Mouse (Mus musculus) spleen, adult 2 months (tissue): ENCODE data around the gene Adam1b.

ENCODE experiments used
- CTCF ChIP-seq: fragments of 200-500 bp; IDR thresholded peaks from 2 replicates; pipeline ENCODE4 v1.5.1; 2011; ENCODE audit warnings: mild to moderate bottlenecking, inconsistent platforms; ENCODE audit not compliant: insufficient read depth, insufficient read length, insufficient replicate concordance; ENCODE audit errors: extremely low read depth
- POLR2A ChIP-seq: fragments of 200-500 bp; IDR thresholded peaks from 2 replicates; pipeline ENCODE4 v1.6.1; 2011; ENCODE audit warnings: low read depth, low read length, inconsistent platforms

DNA sequence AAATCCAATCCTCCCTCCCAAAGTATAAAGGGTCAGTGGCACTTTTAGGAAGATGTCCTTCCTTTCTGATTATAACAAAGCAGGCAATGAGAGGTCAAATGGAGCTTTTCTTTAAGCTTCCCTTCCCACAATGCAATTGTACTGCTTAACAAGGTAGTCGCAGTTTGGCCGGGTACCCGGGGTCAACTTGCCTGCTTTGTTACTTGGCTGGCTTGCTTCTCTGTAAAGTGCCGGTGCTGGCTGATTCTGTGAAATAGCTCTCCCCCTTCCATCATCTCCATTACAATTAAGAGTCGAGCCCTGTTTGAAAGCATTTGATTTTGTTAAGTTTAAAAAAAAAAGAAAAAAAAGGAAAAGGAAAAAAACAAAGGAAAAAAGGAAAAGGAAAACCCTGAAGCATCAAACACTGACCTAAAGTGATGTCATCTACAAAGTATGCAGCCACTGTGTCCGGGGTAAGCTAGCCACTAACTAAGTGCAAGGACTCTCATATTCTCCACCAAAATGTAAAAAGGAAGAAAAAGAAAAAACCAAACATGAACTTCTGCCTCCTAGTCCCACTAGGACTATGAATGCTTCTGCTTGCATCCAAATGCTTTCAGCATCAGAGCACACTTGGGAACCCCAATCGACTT, 33.8 kb upstream of the Adam1b start:
- TF ChIP-seq POLR2A (no peak), CTCF (no peak)
